Mouse (Mus musculus) forebrain, embryonic 12.5 days (tissue): ENCODE data around the gene Tat. TPM values are rescaled to one million over a fixed set of nuclear protein-coding genes. Genes with fewer than 3 reads are reported as not detected.
A peak's percentile ranks its signal among the peaks of the same experiment; 100 is the strongest.

Experiments
- ATAC-seq: fragments of 200-750 bp; cut with Nextera tagmentation; 2 replicates; pipeline ENCODE4 v1.8.0; 2017; ENCODE audit warnings: moderate TSS enrichment; ENCODE audit not compliant: low FRiP score
- H3K27ac ChIP-seq: fragments of 300-500 bp; sonication (generic); 2 replicates; pipeline ENCODE4 v1.5.1; 2016; ENCODE audit warnings: mild to moderate bottlenecking
- H3K27me3 ChIP-seq: fragments of 300-500 bp; sonication (generic); 2 replicates; pipeline ENCODE4 v1.6.1; 2016; ENCODE audit warnings: mild to moderate bottlenecking
- H3K36me3 ChIP-seq: fragments of 300-500 bp; sonication (generic); replicated peaks from 2 replicates; pipeline ENCODE4 v1.6.1; 2016; ENCODE audit warnings: mild to moderate bottlenecking
- H3K4me1 ChIP-seq: fragments of 300-500 bp; sonication (generic); 2 replicates; pipeline ENCODE4 v1.6.1; 2016
- H3K4me2 ChIP-seq: fragments of 300-500 bp; sonication (generic); 2 replicates; pipeline ENCODE4 v1.6.1; 2016; ENCODE audit warnings: mild to moderate bottlenecking, moderate library complexity
- H3K4me3 ChIP-seq: fragments of 300-500 bp; sonication (generic); replicated peaks from 2 replicates; pipeline ENCODE4 v1.5.1; 2016; ENCODE audit warnings: mild to moderate bottlenecking
- H3K9ac ChIP-seq: fragments of 300-500 bp; sonication (generic); 2 replicates; pipeline ENCODE4 v1.6.1; 2016; ENCODE audit warnings: mild to moderate bottlenecking
- H3K9me3 ChIP-seq: fragments of 300-500 bp; sonication (generic); 2 replicates; pipeline ENCODE4 v1.6.1; 2016
- WGBS: fragments of 180-500 bp; shearing (Covaris S2); methylation state at CpG from one replicate; pipeline ENCODE4 v1.1.7; 2016; 5-methylcytosine and 5-hydroxymethylcytosine counted together
- polyA plus RNA-seq: library from polyadenylated mRNA; unstranded; fragments of >200 nt; fragmentation: Nextera tagmentation; extraction: Ambion mirVana; gene quantifications from 2 replicates; pipeline ENCODE4 v1.2.1, GENCODE M21; 2016

The Tat gene
- not detected in 2 replicates for polyA plus RNA-seq

- 88% methylated on average over 8 of the region's 8 CpGs for WGBS
- Histone ChIP-seq H3K4me2 (no peak within 1 kb of the TSS), H3K9ac (no peak within 1 kb of the TSS), H3K9me3 (no peaks in the 10 kb centered on the region), H3K27me3 (no peaks in the 10 kb centered on the region), H3K4me3 (no peak within 1 kb of the TSS), H3K4me1 (no peaks in the 10 kb centered on the region), H3K27ac (no peak within 1 kb of the TSS), H3K36me3 (no peaks in the 10 kb centered on the region)
- no peak for ATAC-seq
Measured at GRCm38 (mm10) chr8:109990224-109990623, at the start of gene Tat. TSS of gene Tat (plus strand) at chr8:109990437.

GRCm38 (mm10) chr8:109941606-109942360, 48.5 kb upstream of the Tat start:
- 83% methylated on average over 2 of the region's 2 CpGs for WGBS
- H3K36me3 ChIP-seq = peaks cover 55% of the 10 kb centered on the region
- H3K4me1 ChIP-seq = no peaks in the 10 kb centered on the region
- no peak overlapping the region for H3K27ac ChIP-seq
- H3K9ac ChIP-seq = no peak overlapping the region
- no peak for ATAC-seq
- no peak overlapping the region for H3K4me2 ChIP-seq
- H3K4me3 ChIP-seq = no peak overlapping the region
- no peaks in the 10 kb centered on the region for H3K27me3 ChIP-seq
- H3K9me3 ChIP-seq = no peaks in the 10 kb centered on the region

GRCm38 (mm10) chr8:109945153-109945632, 45.0 kb upstream of the Tat start:
- Histone ChIP-seq H3K4me1 (peaks cover 13% of the 10 kb centered on the region), H3K9ac (no peak overlapping the region), H3K9me3 (no peaks in the 10 kb centered on the region), H3K4me2 (no peak overlapping the region), H3K27ac (no peak overlapping the region), H3K4me3 (no peak overlapping the region), H3K27me3 (peaks cover 16% of the 10 kb centered on the region; the same call in 1 of the 2 replicates), H3K36me3 (peaks cover 28% of the 10 kb centered on the region)
- WGBS = 68% methylated on average over 9 of the region's 9 CpGs
- ATAC-seq = no peak

- H3K36me3 ChIP-seq = peaks cover 23% of the 10 kb centered on the region
- WGBS = 88% methylated on average over 7 of the region's 7 CpGs
- peaks cover 16% of the 10 kb centered on the region; the same call in 1 of the 2 replicates for H3K27me3 ChIP-seq
- H3K4me1 ChIP-seq = peaks cover 13% of the 10 kb centered on the region
- ATAC-seq = no peak
- no peak overlapping the region for H3K4me3 ChIP-seq
- no peak overlapping the region for H3K4me2 ChIP-seq
- no peak overlapping the region for H3K9ac ChIP-seq
- no peak overlapping the region for H3K27ac ChIP-seq
- no peaks in the 10 kb centered on the region for H3K9me3 ChIP-seq
Measured at GRCm38 (mm10) chr8:109945694-109946093, 44.5 kb upstream of the Tat start.

- ATAC-seq = no peak
- H3K9me3 ChIP-seq = no peaks in the 10 kb centered on the region
- H3K4me3 ChIP-seq = no peak overlapping the region
- no peak overlapping the region for H3K4me2 ChIP-seq
- H3K27me3 ChIP-seq = peaks cover 16% of the 10 kb centered on the region; the same call in 1 of the 2 replicates
- no peak overlapping the region for H3K27ac ChIP-seq
- H3K4me1 ChIP-seq = peaks cover 15% of the 10 kb centered on the region
- peaks cover 18% of the 10 kb centered on the region for H3K36me3 ChIP-seq
- no peak overlapping the region for H3K9ac ChIP-seq
- 89% methylated on average over 7 of the region's 7 CpGs for WGBS
Measured at GRCm38 (mm10) chr8:109946272-109946671, 44.0 kb upstream of the Tat start.

- peak overlapping the region; percentile 26; the same call in 1 of the 2 replicates for H3K9ac ChIP-seq
- no peak overlapping the region for H3K27ac ChIP-seq
- no peaks in the 10 kb centered on the region for H3K9me3 ChIP-seq
- peak overlapping the region; percentile 42 for H3K4me3 ChIP-seq
- WGBS = 2% methylated on average over 26 of the region's 26 CpGs
- peaks cover 28% of the 10 kb centered on the region for H3K4me1 ChIP-seq
- peak; percentile 65 for ATAC-seq
- peaks cover 16% of the 10 kb centered on the region; the same call in 1 of the 2 replicates for H3K27me3 ChIP-seq
- H3K4me2 ChIP-seq = peak overlapping the region; percentile 70
- H3K36me3 ChIP-seq = peaks cover 13% of the 10 kb centered on the region; the same call in 1 of the 2 replicates
Measured at GRCm38 (mm10) chr8:109947447-109948284, 42.6 kb upstream of the Tat start.

- Histone ChIP-seq H3K4me2 (peak overlapping the region; percentile 70), H3K36me3 (peaks cover 9% of the 10 kb centered on the region; the same call in 1 of the 2 replicates), H3K27ac (no peak overlapping the region), H3K4me3 (peak overlapping the region; percentile 42), H3K9me3 (no peaks in the 10 kb centered on the region), H3K9ac (peak overlapping the region; percentile 26; the same call in 1 of the 2 replicates), H3K27me3 (peaks cover 16% of the 10 kb centered on the region; the same call in 1 of the 2 replicates), H3K4me1 (peaks cover 28% of the 10 kb centered on the region)
- 0 out of 2 replicates have a peak, but pooled peaks have one; percentile 58 for ATAC-seq
- WGBS = 6% methylated on average over 19 of the region's 19 CpGs
Measured at GRCm38 (mm10) chr8:109948285-109948564, 42.0 kb upstream of the Tat start.

- no peak overlapping the region for H3K4me3 ChIP-seq
- WGBS = 77% methylated on average over 7 of the region's 7 CpGs
- no peak overlapping the region for H3K27ac ChIP-seq
- H3K4me2 ChIP-seq = no peak overlapping the region
- peaks cover 16% of the 10 kb centered on the region; the same call in 1 of the 2 replicates for H3K27me3 ChIP-seq
- no peak for ATAC-seq
- H3K9me3 ChIP-seq = no peaks in the 10 kb centered on the region
- H3K36me3 ChIP-seq = no peaks in the 10 kb centered on the region
- H3K9ac ChIP-seq = no peak overlapping the region
- H3K4me1 ChIP-seq = peaks cover 43% of the 10 kb centered on the region
Measured at GRCm38 (mm10) chr8:109952171-109952570, 38.1 kb upstream of the Tat start.

- peak; percentile 70 for ATAC-seq
- Histone ChIP-seq H3K36me3 (no peaks in the 10 kb centered on the region), H3K4me2 (0 out of 2 replicates have a peak overlapping the region, but pooled peaks have one; percentile 1), H3K4me1 (peaks cover 44% of the 10 kb centered on the region), H3K27me3 (peaks cover 3% of the 10 kb centered on the region; the same call in 1 of the 2 replicates), H3K4me3 (no peak overlapping the region), H3K27ac (0 out of 2 replicates have a peak overlapping the region, but pooled peaks have one; percentile 31), H3K9ac (no peak overlapping the region), H3K9me3 (no peaks in the 10 kb centered on the region)
- WGBS = 40% methylated on average over 13 of the region's 13 CpGs
Measured at GRCm38 (mm10) chr8:109954486-109954948, 35.7 kb upstream of the Tat start.

- peaks cover 30% of the 10 kb centered on the region for H3K27me3 ChIP-seq
- no peaks in the 10 kb centered on the region for H3K36me3 ChIP-seq
- H3K9me3 ChIP-seq = no peaks in the 10 kb centered on the region
- H3K4me2 ChIP-seq = peak overlapping the region; percentile 42
- no peak overlapping the region for H3K9ac ChIP-seq
- H3K4me1 ChIP-seq = peaks cover 42% of the 10 kb centered on the region
- ATAC-seq = peak; percentile 49; the same call in 1 of the 2 replicates
- WGBS = 5% methylated on average over 16 of the region's 16 CpGs
- H3K4me3 ChIP-seq = no peak overlapping the region
- H3K27ac ChIP-seq = 0 out of 2 replicates have a peak overlapping the region, but pooled peaks have one; percentile 9
Measured at GRCm38 (mm10) chr8:109957167-109958028, 32.8 kb upstream of the Tat start.

GRCm38 (mm10) chr8:109958036-109958655, 32.1 kb upstream of the Tat start:
- no peaks in the 10 kb centered on the region for H3K36me3 ChIP-seq
- WGBS = 27% methylated on average over 12 of the region's 12 CpGs
- H3K4me2 ChIP-seq = no peak overlapping the region
- H3K9me3 ChIP-seq = no peaks in the 10 kb centered on the region
- peaks cover 41% of the 10 kb centered on the region for H3K4me1 ChIP-seq
- H3K9ac ChIP-seq = no peak overlapping the region
- H3K4me3 ChIP-seq = no peak overlapping the region
- 0 out of 2 replicates have a peak overlapping the region, but pooled peaks have one; percentile 46 for H3K27ac ChIP-seq
- ATAC-seq = no peak
- H3K27me3 ChIP-seq = peaks cover 37% of the 10 kb centered on the region
